Mouse (Mus musculus) megakaryocyte-erythroid progenitor cell, adult 5-6 weeks (primary cell): ENCODE measurements around the gene Creld2. TPM values are rescaled to one million over a fixed set of nuclear protein-coding genes. Genes with fewer than 3 reads are reported as not detected.
"Not testable (repeated sequence)": the region's sequence is repeated elsewhere in the genome, so short reads cannot be mapped to it uniquely, and the experiment has no call there.

Experiments used
- ATAC-seq: replicated peaks from 2 replicates; pipeline ENCODE4 v1.8.0; 2016; ENCODE audit warnings: mild to moderate bottlenecking, inconsistent platforms; ENCODE audit not compliant: severe bottlenecking, poor library complexity, low FRiP score, low TSS enrichment
- total RNA-seq, 2 experiments: library from RNA; stranded (forward) in 1 of 2; stranded (reverse) in 1 of 2; fragments of 200-1000, 215-1000 nt in 1 of 2; fragments of >200 nt in 1 of 2; fragmentation: Nextera tagmentation in 1 of 2; gene quantifications; 2 replicates each; pipeline ENCODE4 v1.2.3; 2014 to 2017

Creld2 gene
- total RNA-seq (2014; fragmentation: Nextera tagmentation) = 24.8 and 29.7 TPM in 2 replicates
- total RNA-seq (2017) = 47.8 and 50.9 TPM in 2 replicates

DNA sequence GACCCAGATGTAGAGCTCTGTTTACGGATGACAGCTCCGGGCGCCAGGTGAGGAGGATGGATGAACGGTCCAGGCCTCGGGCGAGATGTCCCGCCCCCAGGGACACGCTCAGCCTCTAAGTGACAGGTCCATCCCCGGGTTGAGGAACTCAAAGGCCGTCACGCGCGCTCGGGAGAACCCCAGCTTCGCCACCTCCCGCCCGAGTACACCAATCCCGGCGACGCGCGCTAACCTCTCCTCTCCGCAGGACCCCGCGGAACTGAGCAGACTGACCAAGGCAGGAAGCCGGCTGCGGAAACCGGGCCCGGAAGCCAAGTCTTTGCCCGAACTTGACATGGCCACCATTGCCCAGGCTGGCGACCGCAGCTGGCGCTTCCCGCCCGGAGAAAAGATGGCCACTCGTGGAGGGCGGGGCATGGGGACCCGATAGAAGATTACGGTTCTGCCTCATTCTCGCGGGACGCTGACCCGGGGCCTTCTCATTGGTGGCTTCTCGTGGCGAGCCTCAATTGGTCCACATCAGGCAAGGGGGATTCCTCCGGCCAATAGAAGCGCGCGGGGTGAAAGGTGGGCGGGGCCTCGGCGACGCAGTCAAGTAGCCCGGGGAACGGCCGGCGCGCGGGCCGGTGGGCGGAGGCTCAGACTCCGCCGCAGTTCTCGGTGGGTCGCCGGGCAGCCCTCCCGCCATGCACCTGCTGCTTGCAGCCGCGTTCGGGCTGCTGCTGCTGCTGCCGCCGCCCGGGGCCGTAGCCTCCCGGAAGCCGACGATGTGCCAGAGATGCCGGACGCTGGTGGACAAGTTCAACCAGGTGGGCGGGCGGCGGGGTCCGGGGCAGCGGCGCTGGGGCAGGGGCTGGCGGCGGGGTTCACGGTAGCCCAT lies at the start of gene Creld2, which contains the start of gene Alg12:
Gene Creld2, plus strand, starts transcription at position 621 of the 880 bp plus-strand sequence.
Gene Alg12, minus strand, starts transcription at position 293 of the 880 bp plus-strand sequence.
- ATAC-seq = peak; percentile 98

DNA sequence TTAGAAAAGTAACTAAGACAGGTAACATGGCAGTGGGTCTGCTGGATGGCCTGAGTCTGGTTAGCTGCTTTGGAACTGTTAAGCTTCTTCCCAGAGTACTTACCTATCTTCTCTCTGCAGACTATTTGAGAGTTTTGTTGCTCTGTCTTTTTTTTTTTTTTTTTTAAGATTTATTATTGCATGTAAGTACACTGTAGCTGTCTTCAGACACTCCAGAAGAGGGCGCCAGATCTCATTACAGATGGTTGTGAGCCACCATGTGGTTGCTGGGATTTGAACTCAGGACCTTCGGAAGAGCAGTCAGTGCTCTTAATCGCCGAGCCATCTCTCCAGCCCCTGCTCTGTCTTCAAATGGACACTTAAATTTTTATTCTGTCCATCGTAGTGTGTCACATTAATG lies 44.8 kb upstream of the Creld2 start:
- ATAC-seq = not testable (repeated sequence)

DNA sequence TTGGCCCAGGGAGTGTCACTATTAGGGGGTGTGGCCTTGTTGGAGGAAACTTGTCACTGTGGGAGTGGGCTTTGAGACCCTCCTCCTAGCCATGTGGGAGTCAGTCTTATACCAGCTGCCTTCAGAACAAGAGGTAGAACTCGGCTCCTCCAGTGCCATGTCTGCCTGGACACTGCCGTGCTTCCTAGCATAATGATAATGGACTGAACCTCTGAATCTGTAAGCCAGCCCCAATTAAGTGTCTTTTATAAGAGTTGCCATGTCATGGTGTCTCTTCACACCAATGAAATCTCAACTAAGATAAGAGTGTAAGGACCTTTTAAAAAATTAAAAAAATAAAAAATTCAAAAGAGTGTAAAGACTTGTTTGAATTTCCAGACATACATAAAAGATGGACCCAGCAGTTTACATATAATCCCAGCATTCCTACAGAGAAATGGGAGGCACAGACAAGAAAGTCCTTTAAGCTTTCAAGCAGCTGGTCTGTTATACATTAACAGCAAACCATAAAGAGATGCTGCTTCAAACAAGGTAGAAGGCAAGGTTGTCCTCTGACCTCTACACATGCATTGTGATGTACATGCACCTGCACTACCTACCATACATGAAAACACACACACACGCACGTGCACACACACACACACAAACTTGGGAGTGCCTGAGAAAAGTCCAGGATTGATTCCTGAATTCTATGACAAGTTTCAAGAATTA lies 27.2 kb upstream of the Creld2 start:
- ATAC-seq = no peak

DNA sequence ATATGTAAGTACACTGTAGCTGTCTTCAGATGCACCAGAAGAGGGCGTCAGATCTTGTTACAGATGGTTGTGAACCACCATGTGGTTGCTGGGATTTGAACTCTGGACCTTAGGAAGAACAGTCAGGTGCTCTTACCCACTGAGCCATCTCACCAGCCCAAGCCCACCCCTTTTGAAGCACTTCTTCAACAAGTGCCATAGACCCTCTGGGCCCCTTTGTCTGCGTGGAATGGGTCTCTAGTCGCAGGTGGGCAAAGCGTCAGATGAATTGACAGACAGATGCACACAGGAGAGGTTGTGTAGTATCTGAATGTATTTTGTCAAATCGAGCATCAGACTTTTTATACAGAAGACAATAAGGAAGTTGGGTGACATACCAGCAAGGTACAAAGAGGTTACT lies 24.7 kb upstream of the Creld2 start:
- ATAC-seq = not testable (repeated sequence)

DNA sequence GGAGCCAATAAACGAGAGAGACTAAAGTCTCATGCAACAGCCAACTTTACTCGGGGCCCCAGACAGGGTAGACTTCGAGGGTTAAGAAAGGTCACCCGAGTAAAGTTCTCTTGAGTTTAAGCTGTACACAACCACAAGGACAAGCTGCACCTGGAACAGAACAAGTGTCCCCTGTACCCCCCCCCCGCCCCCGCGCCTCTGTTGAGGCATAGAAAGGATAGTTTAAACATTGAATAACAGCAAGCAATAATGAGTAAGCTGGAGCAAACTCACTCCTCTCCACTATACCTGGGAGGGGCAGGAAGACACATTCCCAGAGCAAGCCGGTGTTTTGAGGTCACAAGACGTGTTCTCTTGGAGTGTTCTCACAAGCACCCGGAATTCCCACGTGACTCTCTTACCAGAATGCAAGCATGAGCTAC lies 19.5 kb upstream of the Creld2 start:
- no peak for ATAC-seq

DNA sequence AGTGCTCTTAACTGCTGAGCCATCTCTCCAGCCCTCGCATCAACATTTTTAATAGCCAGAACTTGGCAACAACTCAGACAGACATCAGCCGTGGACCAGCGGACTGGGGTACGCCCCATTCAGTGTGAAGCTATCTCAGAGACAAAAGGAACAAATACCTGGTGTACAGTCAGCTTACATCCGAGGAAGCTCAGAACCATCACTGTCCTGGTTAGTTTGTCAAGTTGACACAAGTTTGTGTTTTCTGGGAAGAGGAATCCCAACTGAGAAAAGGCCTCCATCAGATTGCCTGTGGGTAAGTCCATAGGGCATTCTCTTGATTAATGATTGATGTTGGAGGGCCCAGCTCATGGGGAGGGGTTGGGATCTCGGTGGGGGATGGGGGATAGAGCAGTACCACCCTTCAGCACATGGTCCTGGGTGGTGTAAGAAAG lies 18.5 kb upstream of the Creld2 start:
- ATAC-seq = no peak

DNA sequence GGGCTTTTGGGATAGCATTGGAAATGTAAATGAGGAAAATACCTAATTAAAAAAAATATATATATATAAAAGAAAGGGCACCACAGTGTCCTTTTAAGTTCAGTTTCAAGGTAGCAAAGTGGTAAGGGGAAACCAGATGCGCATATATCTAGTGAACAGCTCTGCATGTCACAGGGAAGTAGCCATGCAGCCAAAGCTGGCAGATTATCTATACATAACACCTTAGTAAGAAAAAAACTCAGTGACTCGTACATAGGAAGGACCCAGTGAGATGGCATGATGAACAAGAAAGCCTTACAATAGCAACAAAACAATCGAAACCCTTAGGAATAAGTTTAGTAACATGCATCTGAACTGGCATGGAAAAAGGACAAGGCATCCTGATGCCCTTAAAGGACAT lies 17.5 kb upstream of the Creld2 start:
- ATAC-seq = no peak

DNA sequence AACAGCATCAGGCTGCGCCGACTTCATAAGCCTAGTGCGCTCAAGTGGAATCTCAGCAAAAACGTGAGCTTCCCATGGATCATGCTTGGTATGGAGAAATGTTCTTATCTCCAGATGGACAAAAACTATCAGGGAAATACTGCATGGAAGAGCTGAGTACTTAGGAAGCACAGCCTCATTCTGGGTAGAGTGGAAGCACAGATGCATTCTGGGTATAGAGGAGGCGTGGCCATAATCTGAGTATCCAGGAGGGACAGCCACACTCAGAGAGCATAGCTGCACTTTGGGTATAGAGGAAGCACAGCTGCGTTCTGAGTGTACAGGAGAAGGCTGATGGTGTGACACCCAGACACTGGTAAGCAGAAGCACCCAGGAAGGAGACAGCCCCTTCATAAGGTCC lies 17.1 kb upstream of the Creld2 start:
- ATAC-seq = 0 out of 2 replicates have a peak, but pooled peaks have one; percentile 30

DNA sequence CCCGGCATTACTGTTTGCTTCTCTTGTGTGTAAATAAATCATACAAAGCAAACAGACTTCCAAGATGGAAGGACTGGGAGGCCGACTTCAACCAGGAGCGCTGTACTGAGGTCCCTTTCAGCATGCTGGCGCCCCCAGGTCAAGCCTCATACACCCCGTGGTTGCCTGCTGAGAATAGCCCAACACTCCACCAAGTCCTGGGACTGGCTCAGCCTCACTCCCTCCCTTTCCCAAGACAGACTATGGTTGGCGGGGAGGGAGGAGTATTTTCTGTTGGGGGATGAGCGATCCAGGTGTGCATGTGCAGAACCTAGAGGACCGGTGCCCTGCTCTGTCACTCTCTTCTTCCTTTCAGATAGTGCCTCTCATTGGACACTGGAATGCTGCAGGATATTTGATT lies 11.3 kb upstream of the Creld2 start:
- ATAC-seq = peak; percentile 46; the same call in 1 of the 2 replicates

DNA sequence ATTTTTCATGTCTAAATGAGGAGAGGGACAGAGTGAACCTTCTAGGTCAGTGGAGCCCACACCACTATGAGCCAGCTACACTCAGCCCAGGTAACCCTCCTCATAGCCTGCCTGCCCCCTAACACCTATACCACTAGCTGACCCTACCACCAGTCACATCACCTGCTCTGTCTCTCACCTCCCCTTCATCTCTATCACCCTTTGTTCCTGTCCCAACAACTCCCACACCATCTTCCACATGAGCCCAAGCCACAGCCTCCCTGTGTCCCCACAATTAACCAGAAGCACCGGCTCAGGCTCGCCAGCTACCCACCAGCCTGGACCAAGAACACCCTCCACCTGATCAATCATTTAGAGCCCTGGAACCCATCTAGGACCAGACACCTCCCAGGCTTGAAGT lies 9.1 kb upstream of the Creld2 start:
- no peak for ATAC-seq

DNA sequence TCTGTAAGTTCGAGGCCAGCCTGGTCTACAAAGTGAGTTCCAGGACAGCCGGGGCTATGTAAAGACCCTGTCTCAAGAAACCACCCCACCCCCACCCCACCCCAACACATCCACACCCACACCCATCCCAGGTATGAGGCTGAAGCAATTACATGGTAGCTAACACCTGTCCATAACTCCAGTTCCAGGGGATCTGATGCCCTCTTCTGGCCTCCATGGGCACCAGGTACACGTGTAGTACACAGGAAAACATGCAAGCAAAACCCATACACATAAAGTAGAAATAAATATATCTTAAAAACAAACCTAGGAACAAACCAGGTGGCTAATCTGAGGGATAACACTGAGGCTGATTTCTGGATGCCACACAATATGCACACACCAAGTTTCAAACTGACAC lies 6.2 kb upstream of the Creld2 start:
- ATAC-seq = no peak

DNA sequence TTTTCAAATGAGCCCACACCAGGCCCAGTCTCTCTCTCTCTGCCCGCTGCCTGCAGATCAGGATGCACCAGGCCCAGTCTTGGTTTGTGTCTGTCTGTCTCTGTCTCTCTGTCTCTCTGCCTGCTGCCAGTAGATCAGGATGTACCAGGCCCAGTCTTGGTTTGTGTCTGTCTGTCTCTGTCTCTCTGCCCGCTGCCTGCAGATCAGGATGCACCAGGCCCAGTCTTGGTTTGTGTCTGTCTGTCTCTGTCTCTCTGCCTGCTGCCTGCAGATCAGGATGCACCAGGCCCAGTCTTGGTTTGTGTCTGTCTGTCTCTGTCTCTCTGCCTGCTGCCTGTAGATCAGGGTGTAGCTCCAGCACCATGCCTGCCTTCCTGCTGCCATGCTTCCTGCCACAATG lies 5.6 kb upstream of the Creld2 start:
- ATAC-seq = not testable (repeated sequence)

DNA sequence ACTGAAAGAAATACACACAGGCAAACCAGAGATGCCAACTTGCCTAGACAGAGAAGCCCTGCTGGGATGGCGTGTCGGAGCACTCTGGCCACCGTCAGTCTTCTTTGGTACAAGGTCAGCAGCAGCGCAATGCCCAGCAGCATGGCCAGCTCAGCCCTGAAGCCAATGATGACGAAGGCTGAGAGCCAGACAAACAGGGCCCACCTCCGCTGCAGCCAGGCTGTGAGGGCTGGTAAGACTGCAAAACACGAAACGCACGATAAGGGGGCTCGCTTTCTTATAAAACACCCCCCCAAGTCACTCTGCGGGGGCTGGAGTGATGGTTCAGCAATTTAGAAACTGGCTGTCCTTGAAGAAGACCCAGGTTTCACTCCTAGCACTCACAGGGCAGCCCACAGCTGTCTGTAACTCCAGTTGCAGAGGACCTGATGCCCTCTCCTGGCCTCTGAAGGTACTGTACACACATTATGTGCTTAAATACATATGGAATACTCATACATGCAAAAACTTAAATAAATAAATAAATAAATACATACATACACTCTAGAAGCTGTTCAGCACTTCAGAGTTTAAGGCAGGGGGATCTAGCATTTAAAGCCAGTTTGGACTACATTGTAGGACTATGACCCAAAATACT lies 4.9 kb upstream of the Creld2 start:
- no peak for ATAC-seq

DNA sequence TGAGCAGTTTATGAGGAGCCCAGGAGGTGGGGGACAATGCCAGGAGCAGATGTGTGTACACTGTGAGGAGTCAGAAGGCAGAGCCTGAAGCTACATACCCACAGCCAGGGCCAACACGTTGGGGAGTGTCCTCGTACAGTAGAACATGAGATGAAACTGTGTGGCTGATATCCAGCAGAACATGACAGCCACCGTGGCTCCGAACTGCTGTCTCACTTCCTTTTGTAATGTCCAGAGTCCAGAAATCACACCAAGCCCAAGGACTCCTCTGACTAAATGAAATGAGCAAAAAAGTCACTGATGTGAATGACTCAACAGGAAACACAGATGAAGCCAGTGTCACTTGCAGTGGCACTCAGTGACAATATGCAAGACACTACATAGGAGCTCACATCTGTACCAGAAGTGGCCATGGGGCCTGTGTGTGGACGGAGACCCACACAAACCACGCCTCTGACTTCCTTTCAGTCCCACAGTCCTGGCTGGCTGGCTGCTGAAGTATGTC lies 4.2 kb upstream of the Creld2 start:
- ATAC-seq = no peak

DNA sequence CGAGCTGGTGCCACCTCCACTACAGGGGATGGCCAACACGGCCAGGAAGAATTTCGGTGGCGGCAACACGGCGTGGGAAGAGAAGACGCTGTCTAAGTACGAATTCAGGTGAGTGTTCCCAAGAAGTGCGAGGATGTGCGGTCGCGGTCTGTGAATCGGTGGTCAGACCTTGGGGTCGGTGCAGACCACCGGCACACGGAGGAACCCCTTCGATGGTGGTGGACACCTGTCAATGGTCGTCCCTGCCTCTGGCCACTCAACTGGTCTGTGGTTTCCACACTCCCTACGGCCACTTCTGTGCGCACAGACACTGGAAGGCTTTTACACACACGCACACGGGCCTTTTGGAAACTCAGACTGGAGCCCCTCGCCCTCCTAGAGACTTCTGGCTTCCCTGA lies 459 bp downstream of the Creld2 start:
- ATAC-seq = no peak

DNA sequence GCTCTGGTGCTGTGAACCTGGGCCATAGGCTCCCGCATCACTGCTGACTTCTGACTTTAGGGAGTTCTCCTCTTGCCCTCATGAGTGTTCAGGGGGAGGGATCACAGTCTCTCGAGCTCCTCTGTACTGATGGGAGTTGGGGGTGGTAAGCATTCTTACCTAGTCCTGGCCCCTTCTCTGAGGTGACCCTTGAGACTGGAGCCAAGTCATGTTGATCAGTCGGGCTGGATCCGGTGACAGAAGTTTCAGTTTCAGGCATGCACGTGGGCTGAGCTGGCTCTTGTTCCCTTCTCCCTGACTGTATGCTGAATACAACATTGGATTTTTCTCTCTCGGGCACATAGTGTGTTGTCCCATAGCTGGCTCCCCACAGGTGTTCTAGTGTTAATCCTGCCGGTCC lies 2.0 kb downstream of the Creld2 start:
- no peak for ATAC-seq

DNA sequence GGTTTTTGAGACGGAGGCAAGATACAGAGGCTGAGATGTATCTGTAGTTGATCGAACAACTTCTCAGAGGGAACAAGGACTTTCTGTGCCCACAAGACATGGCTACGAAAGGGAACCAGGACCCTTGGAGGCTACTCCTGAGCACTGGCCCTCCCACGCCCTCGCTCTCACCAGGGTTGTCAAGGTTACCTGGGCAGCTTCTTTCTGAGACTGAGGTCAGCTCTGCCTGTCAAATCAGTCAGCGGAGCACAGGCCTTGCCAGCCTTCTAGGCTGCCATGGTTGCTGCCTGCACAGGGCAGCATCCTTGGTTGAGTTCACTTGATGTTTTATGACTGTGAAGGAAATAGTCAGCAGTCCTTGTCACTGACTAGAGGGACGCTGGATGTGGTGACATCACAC lies 3.1 kb downstream of the Creld2 start:
- ATAC-seq = no peak

DNA sequence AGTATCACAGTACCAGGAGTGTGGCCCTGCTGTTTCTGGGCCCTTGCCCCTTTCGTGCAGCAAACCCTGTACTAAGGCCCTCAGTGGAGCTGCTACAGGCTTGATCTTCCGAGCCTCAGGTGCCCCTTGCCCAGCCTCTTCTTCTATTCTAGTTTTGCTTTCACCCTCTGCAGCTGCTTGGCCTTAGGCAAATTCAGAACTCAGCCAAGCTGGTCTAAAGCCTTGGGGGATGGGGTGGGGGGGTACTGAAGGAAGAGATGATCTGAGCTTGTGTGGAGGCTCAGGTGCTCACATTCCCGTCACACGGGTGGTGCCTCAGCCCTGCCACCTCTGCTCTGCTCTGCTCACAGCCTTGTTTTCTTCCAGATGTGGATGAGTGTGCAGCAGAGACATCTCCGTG lies 3.9 kb downstream of the Creld2 start:
- ATAC-seq = no peak

DNA sequence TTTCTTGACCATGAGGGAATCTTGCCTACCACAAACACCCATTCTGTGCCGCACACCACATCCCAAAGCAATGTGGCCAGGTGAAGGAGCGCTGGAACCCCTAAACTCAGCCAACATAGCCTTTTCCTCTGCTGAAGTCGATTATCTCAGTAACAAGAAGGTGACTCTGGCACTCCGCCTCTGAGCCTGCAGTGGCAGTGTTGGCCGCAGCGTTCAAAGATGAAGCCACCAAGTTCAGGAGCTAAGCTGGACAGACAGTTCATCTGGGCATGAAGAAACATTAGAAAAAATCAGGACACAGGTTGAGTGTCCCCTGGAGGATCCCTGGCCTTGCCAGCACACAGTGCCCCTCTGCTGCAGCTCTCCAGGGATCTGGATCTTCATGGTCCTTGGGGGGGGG lies 8.0 kb downstream of the Creld2 start:
- no peak for ATAC-seq
